Mouse (Mus musculus): ENCODE results near the gene Esrrb. TPM values are rescaled to one million over a fixed set of nuclear protein-coding genes. Genes with fewer than 3 reads are reported as not detected.

Gene Esrrb
- polyA plus RNA-seq, 1 experiment from 2014 or later, result 1.9 TPM

DNA sequence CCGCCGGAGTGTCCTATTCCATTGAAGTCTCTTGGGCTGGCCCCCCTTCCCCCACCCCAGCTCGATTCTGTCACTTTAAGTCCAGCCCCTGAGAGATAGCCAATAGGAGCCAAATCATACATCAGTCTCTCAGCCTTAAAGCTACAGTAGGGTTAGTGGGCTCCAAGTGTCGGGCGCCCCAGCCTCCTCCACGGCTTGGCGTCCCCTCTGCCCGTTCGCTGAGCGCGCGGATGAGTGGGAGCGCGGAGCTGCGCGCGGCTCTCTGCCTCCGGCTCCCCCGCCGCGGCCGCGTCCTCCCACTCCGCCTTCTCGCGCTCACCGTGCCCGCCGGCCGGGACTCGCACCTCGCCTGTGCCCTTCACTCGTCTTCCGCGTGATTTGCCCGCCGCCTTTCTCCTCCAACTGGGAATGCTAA lies 60.6 kb downstream of the Esrrb start:
- ATAC-seq (ENCODE audit: insufficient number of reproducible peaks, insufficient read depth, low FRiP score, low read depth), result peak; percentile 76

DNA sequence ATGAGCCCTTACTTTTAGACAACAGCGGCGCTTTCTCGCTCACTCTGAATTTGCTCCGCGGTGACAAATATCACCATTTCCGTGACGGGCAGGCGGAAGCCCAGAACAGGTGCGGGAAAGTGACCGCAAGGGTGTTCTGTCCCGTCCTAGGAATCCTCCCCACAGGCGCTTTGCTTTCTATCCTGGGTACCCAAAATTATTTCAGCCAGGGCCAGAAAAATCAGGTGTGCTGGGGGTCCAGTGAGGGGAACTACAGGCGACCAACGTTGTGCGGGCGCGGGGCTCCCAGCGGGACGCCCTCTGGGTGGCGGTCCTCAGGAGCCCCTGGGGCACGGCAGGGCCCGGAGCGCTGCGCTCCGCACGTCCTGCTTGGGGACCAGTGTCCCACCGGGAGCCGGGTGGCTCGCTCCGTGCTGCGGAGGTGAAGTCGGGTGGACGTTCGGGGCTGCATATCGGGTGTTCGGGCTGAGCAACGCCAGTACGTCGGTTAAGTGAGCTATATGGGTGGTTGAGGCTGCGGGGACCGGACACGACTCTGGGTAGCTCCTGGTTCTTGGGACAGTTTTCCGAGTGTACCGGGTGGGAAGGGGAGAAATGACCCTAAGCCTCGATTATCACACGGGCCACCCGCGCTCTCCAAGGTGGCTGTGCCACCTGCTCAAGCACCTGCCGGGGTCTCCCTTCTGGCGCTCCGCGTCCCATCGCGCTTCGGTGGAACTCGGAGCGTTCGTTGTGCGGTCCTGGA lies 61.4 kb downstream of the Esrrb start:
- WGBS, result 2% methylated on average over 59 of the region's 59 CpGs
- H3K9ac ChIP-seq (ENCODE audit: low read length), result peak overlapping the region; percentile 57
- no peak overlapping the region for H3K27ac ChIP-seq (replicated peaks in 1 of 2; ENCODE audit: control insufficient read depth in 1 of 2, insufficient read depth in 1 of 2, low read depth in 2 of 2, low read length in 2 of 2)
- H3K27me3 ChIP-seq (ENCODE audit: control insufficient read depth, insufficient read depth, low read length), result peaks cover 39% of the 10 kb centered on the region
- H3K4me3 ChIP-seq (ENCODE audit: control insufficient read depth in 1 of 2, insufficient read depth in 1 of 2, low read depth in 1 of 2, low read length in 2 of 2), result peak overlapping the region; percentile 56 to 63
- ATAC-seq (ENCODE audit: insufficient number of reproducible peaks, insufficient read depth, low FRiP score, low read depth), result no peak
- H3K9me3 ChIP-seq (ENCODE audit: control insufficient read depth, low read length), result no peaks in the 10 kb centered on the region
- peak overlapping the region; percentile 87 for H3K4me2 ChIP-seq (ENCODE audit: low read length)
- no peaks in the 10 kb centered on the region for H3K36me3 ChIP-seq (ENCODE audit: control insufficient read depth, insufficient read depth, low read length)
- H3K4me1 ChIP-seq (ENCODE audit: control insufficient read depth in 2 of 2, insufficient read depth in 2 of 2, low read length in 2 of 2), result peaks cover 9 to 10% of the 10 kb centered on the region in 2 experiments; a peak in 2 of 4 replicates

More for the DNA sequence above, 60.6 kb downstream of the Esrrb start:
- H3K4me2 ChIP-seq (ENCODE audit: low read length), result peak overlapping the region; percentile 87
- under 1% methylated on average over 37 of the region's 37 CpGs for WGBS
- H3K9ac ChIP-seq (ENCODE audit: low read length), result peak overlapping the region; percentile 57
- H3K9me3 ChIP-seq (ENCODE audit: control insufficient read depth, low read length), result no peaks in the 10 kb centered on the region
- no peaks in the 10 kb centered on the region for H3K36me3 ChIP-seq (ENCODE audit: control insufficient read depth, insufficient read depth, low read length)
- no peak overlapping the region for H3K27ac ChIP-seq (replicated peaks in 1 of 2; ENCODE audit: control insufficient read depth in 1 of 2, insufficient read depth in 1 of 2, low read depth in 2 of 2, low read length in 2 of 2)
- peaks cover 39% of the 10 kb centered on the region for H3K27me3 ChIP-seq (ENCODE audit: control insufficient read depth, insufficient read depth, low read length)
- H3K4me1 ChIP-seq (ENCODE audit: control insufficient read depth in 2 of 2, insufficient read depth in 2 of 2, low read length in 2 of 2), result peaks cover 9 to 10% of the 10 kb centered on the region in 2 experiments; a peak in 2 of 4 replicates
- H3K4me3 ChIP-seq (ENCODE audit: control insufficient read depth in 1 of 2, insufficient read depth in 1 of 2, low read depth in 1 of 2, low read length in 2 of 2), result peak overlapping the region; percentile 56 to 63

DNA sequence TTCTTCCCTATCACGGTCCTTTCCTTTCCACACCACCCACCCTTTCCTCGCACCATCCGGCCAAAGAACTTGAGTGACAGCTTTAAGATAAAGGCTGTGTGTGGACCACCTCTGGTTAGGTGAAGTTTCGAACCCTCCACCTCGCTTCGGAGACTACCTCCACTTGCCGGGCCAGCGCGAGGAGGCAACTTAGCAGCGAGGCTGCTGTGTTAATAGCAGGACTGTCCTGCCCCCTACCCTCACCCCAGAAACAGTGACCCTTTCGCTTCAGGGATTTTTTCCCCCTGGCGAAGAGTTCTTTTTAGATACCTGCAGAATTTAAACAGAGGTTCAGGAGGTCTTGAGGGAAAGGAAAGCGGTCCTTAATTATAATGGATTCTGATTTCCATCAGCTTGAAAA lies 62.2 kb downstream of the Esrrb start:
- peaks cover 9 to 10% of the 10 kb centered on the region in 2 experiments; a peak in 2 of 4 replicates for H3K4me1 ChIP-seq (ENCODE audit: control insufficient read depth in 2 of 2, insufficient read depth in 2 of 2, low read length in 2 of 2)
- no peak for ATAC-seq (ENCODE audit: insufficient number of reproducible peaks, insufficient read depth, low FRiP score, low read depth)
- H3K27ac ChIP-seq (replicated peaks in 1 of 2; ENCODE audit: control insufficient read depth in 1 of 2, insufficient read depth in 1 of 2, low read depth in 2 of 2, low read length in 2 of 2), result no peak overlapping the region
- H3K9me3 ChIP-seq (ENCODE audit: control insufficient read depth, low read length), result no peaks in the 10 kb centered on the region
- H3K4me3 ChIP-seq (ENCODE audit: control insufficient read depth in 1 of 2, insufficient read depth in 1 of 2, low read depth in 1 of 2, low read length in 2 of 2), result peak overlapping the region; percentile 56 to 63; a peak in 2 of 4 replicates
- H3K27me3 ChIP-seq (ENCODE audit: control insufficient read depth, insufficient read depth, low read length), result peaks cover 39% of the 10 kb centered on the region
- H3K4me2 ChIP-seq (ENCODE audit: low read length), result peak overlapping the region; percentile 87
- H3K9ac ChIP-seq (ENCODE audit: low read length), result no peak overlapping the region
- WGBS, result 12% methylated on average over 13 of the region's 13 CpGs
- H3K36me3 ChIP-seq (ENCODE audit: control insufficient read depth, insufficient read depth, low read length), result no peaks in the 10 kb centered on the region

- peaks cover 34% of the 10 kb centered on the region for H3K27me3 ChIP-seq (ENCODE audit: control insufficient read depth, insufficient read depth, low read length)
- no peaks in the 10 kb centered on the region for H3K36me3 ChIP-seq (ENCODE audit: control insufficient read depth, insufficient read depth, low read length)
- ATAC-seq (ENCODE audit: insufficient number of reproducible peaks, insufficient read depth, low FRiP score, low read depth), result no peak
- WGBS, result 62% methylated on average over 2 of the region's 2 CpGs
- H3K4me3 ChIP-seq (ENCODE audit: control insufficient read depth in 1 of 2, insufficient read depth in 1 of 2, low read depth in 1 of 2, low read length in 2 of 2), result no peak overlapping the region
- H3K4me1 ChIP-seq (ENCODE audit: control insufficient read depth in 2 of 2, insufficient read depth in 2 of 2, low read length in 2 of 2), result peaks cover 0 to 4% of the 10 kb centered on the region in 2 experiments; a peak in 1 of 4 replicates
- no peak overlapping the region for H3K9ac ChIP-seq (ENCODE audit: low read length)
- H3K27ac ChIP-seq (replicated peaks in 1 of 2; ENCODE audit: control insufficient read depth in 1 of 2, insufficient read depth in 1 of 2, low read depth in 2 of 2, low read length in 2 of 2), result no peak overlapping the region
- no peaks in the 10 kb centered on the region for H3K9me3 ChIP-seq (ENCODE audit: control insufficient read depth, low read length)
- H3K4me2 ChIP-seq (ENCODE audit: low read length), result no peak overlapping the region
Measured at GRCm38 (mm10) chr12:86427585-86427984, 66.7 kb downstream of the Esrrb start.

DNA sequence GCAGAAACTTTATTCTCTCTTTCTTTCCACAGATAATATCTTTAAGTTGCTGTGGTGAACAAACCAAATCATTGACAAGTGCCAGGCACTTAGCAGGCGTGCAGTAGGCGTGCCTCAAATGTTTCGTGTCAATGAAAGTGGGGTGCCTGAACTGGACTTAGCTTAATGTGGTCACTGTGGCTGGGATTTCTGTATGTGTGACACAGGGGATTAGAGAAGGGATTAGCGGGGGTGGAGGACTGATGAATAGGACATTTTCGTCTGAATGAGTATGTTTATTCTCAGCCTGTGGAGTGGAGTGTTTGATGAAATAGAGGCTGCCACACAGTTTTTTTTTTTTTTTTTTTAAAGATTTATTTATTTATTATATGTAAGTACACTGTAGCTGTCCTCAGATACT lies 70.8 kb downstream of the Esrrb start:
- Histone ChIP-seq H3K4me2 (ENCODE audit: low read length) (no peak overlapping the region), H3K9ac (ENCODE audit: low read length) (no peak overlapping the region), H3K36me3 (ENCODE audit: control insufficient read depth, insufficient read depth, low read length) (no peaks in the 10 kb centered on the region), H3K27ac (replicated peaks in 1 of 2; ENCODE audit: control insufficient read depth in 1 of 2, insufficient read depth in 1 of 2, low read depth in 2 of 2, low read length in 2 of 2) (no peak overlapping the region), H3K9me3 (ENCODE audit: control insufficient read depth, low read length) (no peaks in the 10 kb centered on the region), H3K4me3 (ENCODE audit: control insufficient read depth in 1 of 2, insufficient read depth in 1 of 2, low read depth in 1 of 2, low read length in 2 of 2) (no peak overlapping the region), H3K4me1 (ENCODE audit: control insufficient read depth in 2 of 2, insufficient read depth in 2 of 2, low read length in 2 of 2) (no peaks in the 10 kb centered on the region), H3K27me3 (ENCODE audit: control insufficient read depth, insufficient read depth, low read length) (0 out of 2 replicates have a peak, but pooled peaks cover 4% of the 10 kb centered on the region)
- ATAC-seq (ENCODE audit: insufficient number of reproducible peaks, insufficient read depth, low FRiP score, low read depth), result no peak
- 87% methylated on average over 5 of the region's 5 CpGs for WGBS

DNA sequence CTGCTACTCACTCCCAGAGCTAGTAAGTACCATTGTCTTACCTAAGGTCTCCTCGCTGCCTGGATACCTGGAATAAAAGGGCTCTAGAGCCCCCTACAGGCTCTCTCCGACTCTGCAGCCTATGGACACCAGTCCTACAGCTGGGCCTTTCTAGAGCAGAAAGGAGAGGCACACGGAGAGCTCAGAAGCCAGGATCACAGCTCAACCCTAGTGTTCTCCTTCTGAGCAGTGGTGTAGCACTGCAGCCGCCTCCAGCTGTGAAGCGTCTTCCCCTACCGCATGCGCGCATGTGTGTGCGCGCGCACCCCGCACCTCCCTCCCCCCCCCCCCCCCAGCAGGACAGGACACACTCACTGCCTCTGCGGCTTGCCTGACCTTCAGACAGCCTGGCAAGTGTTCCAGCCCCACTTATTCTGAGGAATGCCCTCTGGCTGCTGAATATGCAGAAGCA lies 72.5 kb downstream of the Esrrb start:
- Histone ChIP-seq H3K4me1 (ENCODE audit: control insufficient read depth in 2 of 2, insufficient read depth in 2 of 2, low read length in 2 of 2) (no peaks in the 10 kb centered on the region), H3K36me3 (ENCODE audit: control insufficient read depth, insufficient read depth, low read length) (no peaks in the 10 kb centered on the region), H3K27ac (replicated peaks in 1 of 2; ENCODE audit: control insufficient read depth in 1 of 2, insufficient read depth in 1 of 2, low read depth in 2 of 2, low read length in 2 of 2) (peak overlapping the region in 1 of 2 experiments; percentile 69; a peak in 1 of 4 replicates), H3K4me2 (ENCODE audit: low read length) (peak overlapping the region; percentile 59), H3K4me3 (ENCODE audit: control insufficient read depth in 1 of 2, insufficient read depth in 1 of 2, low read depth in 1 of 2, low read length in 2 of 2) (peak overlapping the region; percentile 16 to 37; a peak in 3 of 4 replicates), H3K9me3 (ENCODE audit: control insufficient read depth, low read length) (no peaks in the 10 kb centered on the region), H3K27me3 (ENCODE audit: control insufficient read depth, insufficient read depth, low read length) (0 out of 2 replicates have a peak, but pooled peaks cover 4% of the 10 kb centered on the region), H3K9ac (ENCODE audit: low read length) (no peak overlapping the region)
- 3% methylated on average over 13 of the region's 13 CpGs for WGBS
- ATAC-seq (ENCODE audit: insufficient number of reproducible peaks, insufficient read depth, low FRiP score, low read depth), result peak; percentile 70

DNA sequence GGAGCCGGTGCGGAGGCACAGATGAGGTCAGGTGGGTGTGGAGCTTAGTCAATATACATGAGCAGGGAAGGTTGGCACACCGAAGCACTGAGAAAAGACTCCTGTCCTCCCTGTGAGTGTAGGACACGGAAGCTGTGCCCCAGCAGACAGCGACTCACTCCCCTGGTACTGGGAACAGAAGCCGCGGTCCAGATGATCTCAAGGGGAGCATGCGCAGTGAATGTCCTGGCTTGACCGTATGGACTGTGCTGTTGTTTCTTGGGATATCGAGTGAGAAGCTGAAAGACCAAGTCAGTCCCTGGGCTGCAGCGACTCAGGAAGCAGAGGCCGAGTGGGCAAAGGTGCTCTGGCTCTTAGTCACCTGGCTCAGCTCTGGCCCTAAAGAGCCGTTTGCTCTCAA lies 74.7 kb downstream of the Esrrb start:
- no peak for ATAC-seq (ENCODE audit: insufficient number of reproducible peaks, insufficient read depth, low FRiP score, low read depth)
- H3K4me3 ChIP-seq (ENCODE audit: control insufficient read depth in 1 of 2, insufficient read depth in 1 of 2, low read depth in 1 of 2, low read length in 2 of 2), result no peak overlapping the region
- no peak overlapping the region for H3K9ac ChIP-seq (ENCODE audit: low read length)
- no peak overlapping the region for H3K4me2 ChIP-seq (ENCODE audit: low read length)
- H3K4me1 ChIP-seq (ENCODE audit: control insufficient read depth in 2 of 2, insufficient read depth in 2 of 2, low read length in 2 of 2), result no peaks in the 10 kb centered on the region
- H3K27ac ChIP-seq (replicated peaks in 1 of 2; ENCODE audit: control insufficient read depth in 1 of 2, insufficient read depth in 1 of 2, low read depth in 2 of 2, low read length in 2 of 2), result no peak overlapping the region
- H3K27me3 ChIP-seq (ENCODE audit: control insufficient read depth, insufficient read depth, low read length), result no peaks in the 10 kb centered on the region
- WGBS, result 82% methylated on average over 13 of the region's 13 CpGs
- H3K9me3 ChIP-seq (ENCODE audit: control insufficient read depth, low read length), result no peaks in the 10 kb centered on the region
- H3K36me3 ChIP-seq (ENCODE audit: control insufficient read depth, insufficient read depth, low read length), result no peaks in the 10 kb centered on the region

Data from heart, embryonic 14.5 days (tissue).